Mouse (Mus musculus) ES-E14 (cell line): ENCODE results near the gene Zcchc2. TPM values are rescaled to one million over a fixed set of nuclear protein-coding genes. Genes with fewer than 3 reads are reported as not detected.

ENCODE experiments used
- DNase-seq: peaks from one replicate; pipeline ENCODE4 v3.0.0-alpha.2; 2013; ENCODE audit warnings: low read depth, low spot score
- H3K27ac ChIP-seq: 2 replicates; pipeline ENCODE4 v1.5.1; 2012; ENCODE audit warnings: low read depth, mild to moderate bottlenecking, low read length, moderate library complexity, mixed read lengths; ENCODE audit not compliant: poor library complexity, insufficient read depth, severe bottlenecking
- H3K36me3 ChIP-seq: 2 replicates; pipeline ENCODE4 v1.6.1; 2012; ENCODE audit warnings: mild to moderate bottlenecking, low read length, moderate library complexity, mixed read lengths; ENCODE audit not compliant: control insufficient read depth, poor library complexity, insufficient read depth, severe bottlenecking
- H3K4me1 ChIP-seq, 2 experiments: fragments of 150-350 bp in 1 of 2; sonication (generic) in 1 of 2; 2 replicates each; pipeline ENCODE4 v1.6.1; 2012; ENCODE audit warnings: low read length in 2 of 2, mild to moderate bottlenecking in 1 of 2, mixed read lengths in 1 of 2; ENCODE audit not compliant: control insufficient read depth in 2 of 2, insufficient read depth in 2 of 2, poor library complexity in 1 of 2
- H3K4me3 ChIP-seq, 2 experiments: fragments of 150-350 bp in 1 of 2; sonication (generic) in 1 of 2; 2 replicates each; pipeline ENCODE4 v1.5.1; 2012; ENCODE audit warnings: low read length in 2 of 2, low read depth in 1 of 2, mild to moderate bottlenecking in 1 of 2, mixed read lengths in 1 of 2; ENCODE audit not compliant: insufficient read depth in 1 of 2, poor library complexity in 1 of 2, severe bottlenecking in 1 of 2
- H3K9ac ChIP-seq: 2 replicates; pipeline ENCODE4 v1.6.1; 2012; ENCODE audit warnings: low read depth, mild to moderate bottlenecking, low read length, mixed read lengths; ENCODE audit not compliant: poor library complexity, insufficient read depth, severe bottlenecking
- H3K9me3 ChIP-seq: fragments of 150-350 bp; sonication (generic); 2 replicates; pipeline ENCODE4 v1.6.1; 2012; ENCODE audit warnings: low read depth, mild to moderate bottlenecking, low read length; ENCODE audit not compliant: control insufficient read depth, insufficient read depth
- CHD2 ChIP-seq: IDR thresholded peaks from 2 replicates; pipeline ENCODE4 v1.6.1; 2014; ENCODE audit warnings: mild to moderate bottlenecking, low read depth, low read length, inconsistent platforms
- HCFC1 ChIP-seq: IDR thresholded peaks from 2 replicates; pipeline ENCODE4 v1.6.1; 2012; ENCODE audit warnings: low read length, inconsistent platforms, borderline replicate concordance; ENCODE audit not compliant: insufficient read depth
- MAFK ChIP-seq: IDR thresholded peaks from 2 replicates; pipeline ENCODE4 v1.6.1; 2014; ENCODE audit warnings: mild to moderate bottlenecking, low read depth, low read length, inconsistent platforms; ENCODE audit not compliant: insufficient read depth
- ZC3H11A ChIP-seq: IDR thresholded peaks from 2 replicates; pipeline ENCODE4 v1.6.1; 2012; ENCODE audit warnings: low read depth, mild to moderate bottlenecking, inconsistent platforms, low read length, borderline replicate concordance
- ZNF384 ChIP-seq: IDR thresholded peaks from 2 replicates; pipeline ENCODE4 v1.6.1; 2012; ENCODE audit warnings: low read depth, low read length, inconsistent platforms
- in situ Hi-C, 2 experiments: fragments of 600-800 bp; cut with MboI; formaldehyde crosslinking; loops; one replicate each; pipeline ENCODE4 v1.15.1; 2025; ENCODE audit warnings: low sequenced_read_pairs in 2 of 2, inconsistent platforms in 1 of 2; ENCODE audit not compliant: unreplicated experiment in 2 of 2
- total RNA-seq: library from RNA; depleted of rRNA; stranded (reverse); fragments of 300-350 nt; gene quantifications from 2 replicates; pipeline ENCODE4 v1.2.3, GENCODE M21; 2012

Gene Zcchc2
- total RNA-seq, 1 experiment: 9.5 TPM

DNA sequence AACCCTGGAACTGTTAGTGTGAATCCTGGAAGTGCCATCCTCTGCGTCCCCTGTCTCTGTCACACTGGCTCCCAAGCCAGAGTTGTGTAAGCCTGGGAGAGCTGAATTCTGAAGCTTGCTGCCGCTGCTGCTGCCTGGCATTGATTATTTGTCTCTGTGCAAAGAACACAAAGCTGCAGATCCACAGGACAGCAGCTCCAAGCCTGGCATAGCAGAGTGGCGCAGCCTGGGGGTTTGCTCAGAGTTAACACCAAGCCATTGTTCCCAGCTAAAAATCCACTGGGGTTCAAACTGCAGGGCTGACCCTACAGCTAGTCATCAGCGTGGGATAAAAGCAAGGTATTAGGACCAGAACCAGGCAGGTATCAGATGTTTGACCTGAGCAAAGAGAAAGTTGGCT lies 80.6 kb downstream of the Zcchc2 start:
- Histone ChIP-seq H3K4me1 (peaks cover 0 to 3% of the 10 kb centered on the region in 2 experiments; a peak in 1 of 4 replicates), H3K9ac (no peak overlapping the region), H3K4me3 (no peak overlapping the region), H3K27ac (no peak overlapping the region), H3K9me3 (no peaks in the 10 kb centered on the region), H3K36me3 (no peaks in the 10 kb centered on the region)
- DNase-seq: no peak
- in situ Hi-C loops: loop anchor here (5.0 to 25.0 kb wide), 2 partner anchors 316 to 326 kb away; no protein-coding TSS in a partner anchor
- no peak for TF ChIP-seq ZNF384
- no peak for TF ChIP-seq ZC3H11A
- no peak for TF ChIP-seq CHD2
- TF ChIP-seq HCFC1: no peak
- TF ChIP-seq MAFK: no peak

DNA sequence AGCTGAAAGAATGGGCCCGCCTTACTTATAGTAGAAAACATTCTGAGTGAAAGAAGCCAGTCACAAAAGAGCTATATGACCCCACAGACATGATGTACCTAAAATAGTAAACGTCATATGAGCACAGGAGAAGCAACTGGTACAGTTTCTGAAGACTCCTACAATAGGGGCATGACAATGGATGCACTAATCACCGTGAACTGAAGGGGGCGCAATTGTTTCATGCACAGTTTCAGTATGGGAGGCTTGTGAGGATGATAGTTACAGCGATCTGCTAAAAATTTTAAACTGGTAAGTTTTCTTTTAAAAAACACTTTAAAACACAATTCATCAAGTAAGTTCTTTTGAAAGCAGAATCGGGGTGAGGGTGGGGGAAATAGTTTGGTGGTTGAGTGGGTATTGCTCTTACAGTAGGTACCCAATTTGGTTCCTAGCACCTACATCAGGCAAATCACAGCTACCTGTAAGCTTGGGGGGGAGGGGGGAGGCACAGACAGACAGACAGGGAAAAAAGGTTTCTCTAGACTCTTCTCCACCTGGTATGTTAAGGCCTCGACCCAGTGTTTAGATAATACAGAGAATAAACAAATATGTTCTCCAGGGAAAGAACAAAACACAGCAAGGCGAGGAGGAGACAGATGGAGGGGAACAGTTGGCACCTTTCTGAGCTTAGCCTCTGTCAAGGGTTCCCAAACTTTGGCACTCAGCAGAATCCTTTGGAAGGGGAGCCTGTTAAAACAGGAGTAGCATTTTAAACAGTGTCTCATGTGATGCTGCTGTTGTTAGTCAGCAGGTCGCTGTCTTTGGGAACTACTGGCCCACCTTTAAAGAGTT lies 81.2 kb downstream of the Zcchc2 start:
- Histone ChIP-seq H3K9ac (no peak overlapping the region), H3K4me3 (no peak overlapping the region)
- in situ Hi-C loops: loop anchor here (5.0 to 25.0 kb wide), 2 partner anchors 316 to 326 kb away; no protein-coding TSS in a partner anchor

DNA sequence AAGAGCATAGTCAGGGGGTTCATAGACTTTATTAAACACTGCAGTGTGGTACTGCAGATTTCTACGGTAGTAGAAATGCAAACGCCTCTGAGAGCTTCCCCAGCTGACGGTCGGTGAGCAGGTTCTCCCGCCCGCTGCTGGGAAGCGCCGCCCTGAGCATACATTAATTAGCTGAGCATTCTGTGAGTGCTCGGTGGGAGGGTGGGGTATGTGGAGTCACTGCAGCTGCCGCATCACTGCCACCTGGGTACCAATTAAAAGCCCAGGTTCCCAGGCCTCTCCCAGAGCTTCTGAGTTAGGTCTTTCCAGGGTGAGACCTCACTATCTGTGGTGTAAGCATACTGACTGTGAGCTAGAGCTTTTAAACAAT lies 81.8 kb downstream of the Zcchc2 start:
- Histone ChIP-seq H3K4me3 (no peak overlapping the region), H3K27ac (no peak overlapping the region), H3K36me3 (no peaks in the 10 kb centered on the region), H3K9me3 (no peaks in the 10 kb centered on the region), H3K4me1 (peaks cover 4 to 5% of the 10 kb centered on the region in 2 experiments; a peak in 2 of 4 replicates), H3K9ac (no peak overlapping the region)
- in situ Hi-C loops: loop anchor here (5.0 to 25.0 kb wide), 2 partner anchors 315 to 325 kb away; no protein-coding TSS in a partner anchor
- peak; percentile 16 for DNase-seq
- no peak for TF ChIP-seq HCFC1
- no peak for TF ChIP-seq MAFK
- no peak for TF ChIP-seq CHD2
- TF ChIP-seq ZC3H11A: no peak
- no peak for TF ChIP-seq ZNF384

More for the DNA sequence above, 81.2 kb downstream of the Zcchc2 start:
- no peak overlapping the region for H3K27ac ChIP-seq
- DNase-seq: peak; percentile 73
- H3K4me1 ChIP-seq: peaks cover 0 to 3% of the 10 kb centered on the region in 2 experiments; a peak in 1 of 4 replicates
- no peaks in the 10 kb centered on the region for H3K36me3 ChIP-seq
- H3K9me3 ChIP-seq: no peaks in the 10 kb centered on the region
- TF ChIP-seq CHD2 (no peak), ZC3H11A (peak; percentile 92), MAFK (no peak), ZNF384 (no peak), HCFC1 (no peak)

DNA sequence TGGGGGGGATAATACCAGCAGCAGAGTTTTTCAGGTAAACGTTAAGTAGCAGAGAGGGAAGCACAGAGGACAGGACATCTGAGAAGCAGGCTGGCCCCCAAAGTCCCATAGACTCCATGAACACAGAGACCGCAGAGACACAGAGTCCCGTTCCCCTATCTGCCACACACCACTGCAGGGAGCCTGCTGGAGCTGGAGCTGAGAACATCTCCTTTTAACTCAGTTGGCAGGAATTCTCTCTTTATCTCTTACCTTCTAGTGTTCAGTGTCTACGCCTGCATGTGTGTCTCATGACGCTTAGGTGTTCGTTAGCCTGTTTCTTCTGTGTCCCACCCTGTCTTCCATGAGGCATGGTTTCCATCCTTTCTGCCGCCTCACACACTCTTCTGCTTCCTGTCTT lies 83.0 kb downstream of the Zcchc2 start:
- Histone ChIP-seq H3K36me3 (no peaks in the 10 kb centered on the region), H3K27ac (no peak overlapping the region), H3K9me3 (no peaks in the 10 kb centered on the region), H3K4me3 (no peak overlapping the region), H3K9ac (no peak overlapping the region), H3K4me1 (peaks cover 4 to 5% of the 10 kb centered on the region in 2 experiments; a peak in 2 of 4 replicates)
- no peak for DNase-seq
- in situ Hi-C loops: loop anchor here (5.0 to 25.0 kb wide), 2 partner anchors 314 to 324 kb away; no protein-coding TSS in a partner anchor
- no peak for TF ChIP-seq MAFK
- no peak for TF ChIP-seq CHD2
- TF ChIP-seq HCFC1: no peak
- no peak for TF ChIP-seq ZC3H11A
- TF ChIP-seq ZNF384: no peak
